Mouse (Mus musculus) testis, postnatal 14 days (tissue): ENCODE data around the gene Ssbp3.

Source experiments
- DNase-seq: peaks from one replicate; pipeline ENCODE4 v3.0.0; 2021; ENCODE audit warnings: low spot score

Gene Ssbp3

DNA sequence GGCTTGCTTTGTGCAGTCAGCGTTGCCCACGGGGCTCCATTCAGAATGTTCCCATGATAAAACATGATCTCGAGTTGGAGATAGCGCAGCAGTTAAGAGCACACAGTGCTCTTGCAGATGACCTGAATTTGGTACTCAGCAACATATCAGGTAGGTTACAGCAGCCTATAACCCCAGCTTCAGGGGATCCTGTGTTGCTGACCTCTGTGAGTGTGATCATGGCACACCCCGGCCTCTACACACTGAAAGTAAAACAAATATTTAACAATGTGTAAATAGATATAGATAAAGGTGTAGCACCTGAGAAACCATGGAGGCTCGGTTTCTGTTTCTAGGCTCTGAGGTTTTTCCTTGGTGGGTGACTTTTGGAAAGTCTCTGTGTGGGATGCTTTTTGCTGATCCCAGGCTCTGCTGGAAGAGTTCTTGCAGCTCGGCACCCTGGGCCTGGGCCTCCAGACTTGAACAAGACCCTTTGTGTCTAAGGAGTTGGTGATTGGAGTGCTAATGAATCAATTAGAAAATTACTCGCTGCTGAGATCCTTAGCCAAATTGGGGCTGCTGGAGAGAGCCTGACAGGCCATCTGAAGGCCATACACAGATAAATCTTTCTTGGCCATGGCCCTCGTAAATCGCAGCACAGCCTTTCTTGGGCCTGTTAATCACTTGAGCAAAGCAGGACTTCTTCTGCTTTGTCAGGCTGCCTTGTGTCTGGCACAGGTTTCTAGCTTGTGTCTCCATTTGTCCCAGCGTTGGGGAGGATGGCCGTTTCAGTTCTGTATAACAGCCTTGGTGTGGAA, 49.2 kb downstream of the Ssbp3 start:
- DNase-seq = no peak

DNA sequence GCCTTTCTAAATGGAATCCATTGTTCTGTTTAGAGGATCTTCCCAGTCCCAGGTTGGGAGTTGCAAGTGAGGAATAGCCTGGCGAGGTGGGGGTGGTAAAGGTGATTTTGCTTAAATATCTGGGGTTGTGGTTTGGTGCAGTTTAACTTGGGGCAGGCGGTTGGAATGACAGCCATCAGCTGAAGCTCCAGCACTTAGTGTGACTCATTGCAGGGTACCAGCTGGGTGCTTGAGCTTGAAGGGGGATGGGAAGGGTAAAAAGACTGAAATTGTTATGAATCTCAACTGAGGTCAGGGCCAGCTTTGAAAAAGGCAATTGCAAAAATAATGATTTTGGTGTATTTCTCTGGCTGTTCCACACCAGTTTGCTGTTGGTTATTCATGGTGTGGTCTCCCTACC, 50.0 kb downstream of the Ssbp3 start:
- DNase-seq = no peak

DNA sequence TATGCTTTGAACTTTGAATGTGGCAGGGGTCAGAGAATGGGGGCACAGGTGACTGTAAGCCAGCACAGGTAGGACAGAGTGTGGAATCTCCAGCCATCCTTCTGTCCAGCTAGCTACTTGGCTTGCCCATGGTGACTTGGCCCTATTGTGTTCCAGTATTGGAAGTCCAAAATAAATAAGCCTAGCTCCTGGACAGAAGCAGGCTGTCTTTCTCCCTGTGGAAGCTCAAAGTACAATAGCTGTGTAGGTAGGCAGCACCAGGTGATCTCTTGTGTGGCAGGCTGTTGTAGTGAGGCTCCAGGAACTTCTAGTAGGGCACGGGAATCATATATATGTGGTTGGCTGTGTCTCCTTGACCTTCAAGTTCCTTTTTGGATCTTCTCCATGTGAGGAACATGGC, 50.8 kb downstream of the Ssbp3 start:
- DNase-seq = no peak

DNA sequence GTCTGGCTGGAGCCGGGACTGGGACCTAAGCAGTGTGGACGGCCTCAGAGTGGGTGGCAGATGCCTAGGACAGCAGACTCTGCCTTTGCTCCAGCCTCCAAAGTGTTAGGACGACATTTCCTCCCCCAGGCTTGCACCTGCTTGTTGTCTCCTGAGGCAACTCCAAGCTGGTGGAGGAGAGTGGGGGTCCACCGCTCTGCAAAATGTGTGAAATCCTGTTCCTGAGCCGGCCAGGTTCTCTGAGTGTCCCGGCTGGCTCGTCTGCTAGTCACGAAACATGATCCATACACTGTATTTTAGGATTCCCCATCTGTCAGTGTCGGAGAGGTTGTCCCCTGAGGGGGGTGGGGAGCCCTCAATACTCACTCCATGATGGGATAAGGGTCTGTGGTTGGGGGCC, 53.9 kb downstream of the Ssbp3 start:
- DNase-seq = no peak

DNA sequence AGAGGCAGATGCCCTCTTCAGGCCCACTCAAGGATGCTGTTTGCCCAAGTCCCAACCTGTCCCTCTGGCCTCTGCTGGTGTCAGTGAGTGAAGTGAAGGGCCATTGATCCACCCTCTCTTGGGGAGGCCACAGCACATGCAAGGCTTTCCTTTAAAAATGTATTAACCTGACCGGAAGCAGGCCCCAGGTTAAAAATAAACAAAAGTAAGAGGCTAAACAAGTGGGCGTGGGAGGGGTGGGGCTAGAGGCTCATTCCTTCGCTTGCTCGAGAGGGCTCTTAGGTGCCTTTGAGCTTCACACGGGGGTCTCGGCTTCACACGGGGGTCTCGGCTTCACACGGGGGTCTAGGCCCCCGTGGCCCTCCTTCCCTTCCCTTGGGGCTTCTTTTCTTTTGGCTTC, 54.5 kb downstream of the Ssbp3 start:
- DNase-seq = no peak

DNA sequence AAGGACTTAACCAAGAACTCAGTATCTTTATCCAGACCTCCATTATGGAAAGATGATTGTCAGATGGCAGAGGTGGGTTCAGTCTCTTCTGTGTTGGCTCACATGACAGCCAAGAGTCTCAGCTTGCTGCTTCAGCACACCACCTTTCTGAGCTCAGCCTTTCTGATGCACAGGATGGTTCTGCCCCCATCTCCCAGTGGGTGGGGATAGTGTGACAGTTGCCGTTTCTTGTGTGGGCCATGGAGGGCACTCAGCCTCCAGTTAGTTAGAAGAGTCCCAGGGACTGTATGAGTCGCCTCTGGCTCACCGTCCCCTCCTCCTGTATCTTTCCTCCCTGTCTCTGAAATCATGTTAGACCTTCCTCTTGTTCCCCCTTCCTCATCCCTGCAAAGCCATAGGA, 55.9 kb downstream of the Ssbp3 start:
- DNase-seq = no peak

DNA sequence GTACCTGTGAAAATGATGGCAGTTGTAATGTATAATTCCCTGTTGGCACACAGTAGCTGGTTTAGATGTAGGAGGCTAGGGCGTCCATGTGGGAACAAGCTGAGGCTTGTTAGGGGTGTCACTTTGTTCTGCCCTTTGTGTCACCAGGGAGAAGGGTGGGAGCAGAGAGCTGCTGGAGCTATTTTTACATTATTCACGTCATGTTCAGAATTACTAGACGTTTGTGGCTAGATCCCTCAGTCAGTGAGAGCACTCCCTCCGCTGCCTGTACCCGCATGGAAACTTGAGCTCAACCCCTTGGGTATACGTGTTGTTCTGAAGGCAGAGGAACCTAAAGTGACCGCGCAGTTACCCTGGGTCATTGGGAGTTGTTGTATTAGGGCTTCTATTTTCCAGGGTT, 58.4 kb downstream of the Ssbp3 start:
- DNase-seq = no peak

DNA sequence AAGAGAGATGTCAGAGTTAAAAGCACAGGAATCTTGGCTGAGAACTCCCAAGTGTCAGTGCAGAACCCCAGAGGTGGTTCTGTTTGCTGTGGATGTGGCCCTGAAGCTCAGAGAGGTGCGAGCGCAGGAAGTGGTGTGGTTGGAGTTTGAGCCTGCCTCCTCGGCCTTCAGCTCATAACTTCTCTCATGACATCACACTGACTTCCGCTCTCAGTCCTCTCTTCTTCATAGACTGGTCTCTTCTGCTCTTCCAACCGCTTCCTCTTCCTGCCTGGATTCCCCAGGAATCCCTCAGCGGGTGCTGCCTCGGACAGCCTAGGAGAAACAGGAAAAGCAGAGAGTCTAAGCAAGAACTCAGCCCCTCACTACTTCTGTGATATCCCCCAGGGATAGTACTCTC, 60.3 kb downstream of the Ssbp3 start:
- DNase-seq = no peak

DNA sequence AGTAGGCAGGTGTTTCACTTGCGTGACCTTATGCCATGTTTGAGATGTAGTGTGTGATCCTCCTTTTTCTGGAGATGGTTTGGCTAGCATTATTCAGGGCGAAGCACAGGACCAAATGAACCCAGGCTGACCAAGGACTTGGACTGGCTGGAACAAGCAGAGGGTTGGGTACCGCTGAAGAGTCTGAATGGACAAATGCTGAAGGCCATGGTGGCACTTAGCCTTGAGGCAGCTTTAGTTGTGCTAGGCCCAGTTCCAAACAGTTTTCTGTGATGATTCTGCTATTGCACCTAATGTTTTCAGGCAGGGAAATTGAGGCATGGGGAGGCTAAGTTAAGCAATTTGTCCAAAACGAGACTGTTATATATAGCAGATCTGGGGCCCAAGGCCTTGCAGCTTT, 61.6 kb downstream of the Ssbp3 start:
- DNase-seq = no peak

DNA sequence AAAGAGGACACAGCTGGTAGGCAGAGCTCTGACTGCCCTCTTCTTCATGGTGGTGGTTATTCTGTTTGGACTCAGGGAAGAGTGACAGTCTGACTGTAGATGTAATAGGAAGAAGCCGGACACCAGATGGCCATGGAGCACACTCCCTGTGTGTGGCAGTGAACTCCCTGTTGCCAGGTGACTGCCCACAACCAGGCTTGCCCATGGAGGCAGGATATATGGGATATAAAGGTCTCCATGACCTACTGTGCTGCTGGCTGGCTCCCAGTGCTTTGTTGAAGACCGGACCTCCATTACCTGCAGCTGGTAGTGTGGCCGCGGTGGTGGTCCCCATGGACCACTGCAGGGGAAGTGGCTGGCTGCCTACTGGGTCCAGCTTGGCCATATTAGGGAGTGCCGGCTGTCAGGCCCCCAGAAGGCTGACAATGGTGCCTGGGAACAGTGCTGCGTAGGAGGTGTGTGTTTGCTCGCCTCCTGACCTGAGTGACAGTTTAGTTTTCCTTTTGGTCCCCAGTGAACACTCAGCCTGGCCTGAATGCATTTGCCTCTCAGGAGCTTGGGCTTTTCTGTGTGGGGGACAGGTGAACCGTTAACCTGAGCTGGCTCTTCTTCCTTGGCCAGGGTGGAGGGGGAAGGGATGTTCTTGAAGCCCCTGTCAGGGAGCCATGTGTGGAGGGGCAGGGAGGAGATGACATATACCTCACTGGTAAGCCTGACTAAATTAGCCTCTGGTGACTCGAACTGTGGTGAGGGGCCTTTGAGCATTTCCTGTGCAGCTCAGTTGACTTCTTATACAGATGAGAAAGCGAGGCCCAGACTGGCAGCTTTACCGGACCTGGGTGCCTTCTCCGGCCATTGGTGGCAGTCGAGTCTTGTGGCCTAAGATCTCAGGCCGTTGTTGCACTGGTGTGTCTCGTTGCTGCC, 62.2 kb downstream of the Ssbp3 start:
- DNase-seq = no peak

DNA sequence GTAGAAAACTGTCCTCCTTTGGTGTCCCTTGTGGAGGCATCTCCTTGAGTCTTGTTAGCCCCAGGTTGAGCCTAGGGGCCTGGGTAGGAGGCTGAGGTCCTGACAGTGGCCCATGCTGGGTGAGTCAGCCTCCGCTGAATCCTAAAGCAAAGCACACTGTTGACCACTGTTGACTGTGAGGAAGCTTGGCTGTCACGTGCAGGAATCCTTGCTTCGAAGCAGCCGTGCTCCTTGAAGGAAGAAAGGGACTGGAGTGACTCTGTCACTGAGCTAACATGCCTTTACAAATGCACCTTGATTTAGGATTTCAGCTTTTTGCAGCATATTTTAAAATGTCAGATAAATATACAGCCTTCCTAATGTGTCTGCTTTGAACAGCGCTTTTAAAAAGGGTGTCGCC, 64.8 kb downstream of the Ssbp3 start:
- DNase-seq = no peak

DNA sequence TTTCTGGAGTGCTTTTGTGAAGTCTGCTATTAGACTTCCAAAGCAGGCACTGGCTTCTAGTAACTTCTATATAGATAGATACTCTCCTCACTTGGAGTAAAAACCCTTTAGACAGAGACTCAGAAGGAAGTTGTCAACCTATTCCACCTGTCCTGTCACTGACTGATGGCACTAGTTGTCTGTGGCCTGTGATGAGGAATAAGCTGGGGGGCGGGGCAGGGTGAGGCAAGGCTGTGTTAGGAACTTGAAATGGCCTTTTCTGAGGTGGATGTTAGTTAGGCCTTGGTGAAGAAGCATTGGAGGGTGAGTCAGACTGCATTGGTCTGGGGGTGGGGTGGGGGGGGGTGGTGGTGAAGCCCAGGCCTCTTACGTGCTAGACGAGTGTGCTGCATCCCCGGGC, 65.4 kb downstream of the Ssbp3 start:
- no peak for DNase-seq

DNA sequence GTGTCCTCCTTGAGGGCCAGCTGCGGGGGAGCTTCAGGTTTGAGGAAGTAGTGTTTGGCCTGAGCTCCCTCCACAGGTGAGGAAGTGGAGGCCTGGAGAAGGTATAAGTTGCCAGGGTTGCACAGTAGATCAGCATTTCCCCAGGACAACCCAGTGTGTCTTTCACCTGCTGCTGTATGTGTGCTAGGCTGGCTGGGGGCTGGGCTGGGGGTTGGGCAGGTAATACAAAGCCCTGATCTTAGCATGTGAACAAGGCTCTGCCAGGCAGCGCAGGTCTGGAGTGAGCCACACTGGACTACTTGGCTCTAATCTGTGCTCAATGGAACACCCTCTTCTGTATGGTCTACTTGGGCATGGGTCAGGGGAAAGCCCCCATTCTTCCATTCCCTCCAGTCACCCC, 66.1 kb downstream of the Ssbp3 start:
- no peak for DNase-seq

DNA sequence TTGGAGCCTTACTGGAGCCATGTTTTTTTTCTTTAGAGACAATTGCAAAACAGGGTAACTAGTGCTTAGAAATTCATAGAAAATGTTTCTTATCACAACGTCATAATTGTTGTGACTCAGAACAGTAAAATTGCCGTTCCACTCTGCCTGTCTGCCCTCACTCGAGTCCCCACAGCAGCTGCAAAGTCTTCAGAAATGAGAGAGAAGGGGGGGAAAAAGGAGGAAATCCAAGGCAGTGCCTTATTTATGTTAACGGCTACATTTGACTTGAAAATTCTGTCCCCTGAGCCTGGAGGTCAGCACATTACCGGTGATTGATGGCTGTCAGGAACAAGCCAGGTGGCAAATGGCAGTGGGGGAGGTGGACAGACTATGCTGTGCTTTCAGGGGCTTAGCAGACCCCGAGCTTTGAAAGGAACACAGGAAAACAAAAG, 66.7 kb downstream of the Ssbp3 start:
- no peak for DNase-seq

DNA sequence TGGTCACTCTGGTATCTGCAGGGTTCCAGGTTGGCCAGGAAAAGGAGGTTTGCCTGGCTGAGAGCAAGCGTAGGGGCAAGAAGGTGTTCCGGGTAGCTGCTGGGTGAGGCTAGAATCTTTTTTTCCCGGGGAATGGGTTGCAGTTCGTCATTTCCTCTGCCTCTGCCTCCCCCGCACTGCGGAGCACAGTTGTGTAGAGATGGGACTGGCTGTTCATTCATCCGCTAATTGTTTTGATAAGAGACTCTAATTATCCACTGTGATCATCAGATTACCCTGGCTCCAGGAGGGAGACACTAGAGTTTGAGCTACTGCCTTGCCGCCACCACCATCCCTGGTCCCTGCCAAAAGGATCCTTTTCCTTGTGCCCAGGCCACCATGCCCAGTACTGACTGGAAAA, 67.9 kb downstream of the Ssbp3 start:
- DNase-seq = no peak

DNA sequence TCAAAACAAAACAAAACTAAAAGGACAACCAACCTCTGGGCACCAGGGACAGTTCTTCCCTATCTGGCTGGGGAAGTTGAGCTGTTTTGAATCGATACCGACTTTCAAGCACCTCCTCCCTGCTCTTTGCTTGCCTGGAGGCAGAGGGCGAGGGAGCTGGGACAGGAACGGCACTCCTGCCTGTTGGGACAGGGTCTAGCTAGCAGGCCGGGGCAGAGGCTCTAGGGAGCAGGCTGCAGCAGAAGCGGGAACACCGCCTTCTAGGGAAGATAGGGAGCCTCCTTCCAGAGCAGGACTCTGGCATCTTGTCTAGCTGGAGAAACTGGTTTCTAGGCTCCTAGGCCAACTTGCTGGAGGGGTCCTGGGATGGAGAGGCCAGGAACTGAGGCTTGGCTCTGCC, 70.2 kb downstream of the Ssbp3 start:
- DNase-seq = peak; percentile 48

DNA sequence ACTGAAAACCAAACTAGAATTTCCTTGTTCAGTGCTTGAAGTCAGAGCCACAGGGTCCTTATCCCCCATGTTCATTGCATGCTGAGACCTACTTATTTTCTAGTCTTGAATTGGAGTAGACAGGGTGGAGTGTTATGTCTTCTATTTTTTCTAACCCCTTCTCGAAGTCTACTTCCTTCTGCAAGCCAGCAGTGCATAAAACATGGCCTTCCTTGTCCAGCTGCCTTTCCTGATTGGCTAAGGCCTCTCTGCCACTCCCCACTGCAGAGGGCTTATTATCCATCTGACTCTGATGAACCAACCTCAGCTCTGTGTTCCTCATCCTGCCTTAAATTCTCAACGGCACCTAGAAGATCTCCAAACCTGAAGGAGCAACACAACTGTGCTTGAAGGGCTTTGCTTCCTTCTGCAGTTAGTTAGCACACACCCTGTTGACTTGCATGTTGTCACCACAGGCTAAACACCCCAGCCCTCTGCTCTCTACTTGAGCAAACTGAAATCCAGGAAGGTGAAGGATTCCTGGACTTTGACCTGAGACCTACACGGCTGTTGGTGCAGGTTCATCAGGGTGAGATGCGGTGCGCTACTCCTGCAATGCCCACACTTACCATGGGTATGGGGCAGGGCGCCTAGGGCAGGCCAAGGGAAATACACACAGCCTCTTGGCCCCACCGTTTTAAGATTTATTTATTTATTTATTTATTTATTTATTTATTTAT, 71.0 kb downstream of the Ssbp3 start:
- no peak for DNase-seq

DNA sequence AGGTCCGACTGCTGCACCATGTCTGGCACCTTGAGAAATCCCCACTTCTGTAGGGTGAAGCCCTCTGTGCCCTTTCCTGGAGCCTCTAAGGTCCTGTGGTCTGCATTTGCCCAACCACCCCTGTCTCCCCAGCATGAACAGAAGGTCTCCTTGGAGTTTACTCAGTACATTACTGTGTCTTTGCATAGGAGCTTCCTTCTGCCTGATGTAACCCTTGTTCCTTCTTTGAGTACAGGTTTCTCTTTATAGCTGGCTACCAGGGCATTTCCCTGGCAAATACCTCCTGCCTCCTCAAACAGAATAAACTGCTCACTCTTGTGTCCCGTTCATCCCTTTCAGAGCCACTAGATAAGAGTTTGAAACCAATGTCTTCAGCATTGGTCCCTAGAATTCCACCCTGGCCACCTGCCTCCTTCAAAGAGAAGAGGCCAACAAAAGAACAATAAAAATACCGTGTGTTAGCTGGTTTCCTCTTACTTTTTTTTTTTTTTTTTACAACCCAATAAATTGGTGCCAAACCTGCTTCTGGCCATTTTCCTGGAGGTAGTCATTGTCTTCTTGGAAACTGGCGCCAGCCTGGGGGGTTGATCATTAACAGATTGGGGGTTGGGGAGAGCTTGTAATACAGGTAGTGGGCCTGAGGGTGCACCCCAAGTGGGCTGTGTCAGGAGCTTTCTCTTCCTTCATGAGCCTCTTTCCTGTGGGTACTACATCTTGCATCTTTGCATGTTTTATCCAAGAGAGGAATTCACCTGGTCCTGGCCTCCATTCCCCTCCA, 72.0 kb downstream of the Ssbp3 start:
- no peak for DNase-seq

DNA sequence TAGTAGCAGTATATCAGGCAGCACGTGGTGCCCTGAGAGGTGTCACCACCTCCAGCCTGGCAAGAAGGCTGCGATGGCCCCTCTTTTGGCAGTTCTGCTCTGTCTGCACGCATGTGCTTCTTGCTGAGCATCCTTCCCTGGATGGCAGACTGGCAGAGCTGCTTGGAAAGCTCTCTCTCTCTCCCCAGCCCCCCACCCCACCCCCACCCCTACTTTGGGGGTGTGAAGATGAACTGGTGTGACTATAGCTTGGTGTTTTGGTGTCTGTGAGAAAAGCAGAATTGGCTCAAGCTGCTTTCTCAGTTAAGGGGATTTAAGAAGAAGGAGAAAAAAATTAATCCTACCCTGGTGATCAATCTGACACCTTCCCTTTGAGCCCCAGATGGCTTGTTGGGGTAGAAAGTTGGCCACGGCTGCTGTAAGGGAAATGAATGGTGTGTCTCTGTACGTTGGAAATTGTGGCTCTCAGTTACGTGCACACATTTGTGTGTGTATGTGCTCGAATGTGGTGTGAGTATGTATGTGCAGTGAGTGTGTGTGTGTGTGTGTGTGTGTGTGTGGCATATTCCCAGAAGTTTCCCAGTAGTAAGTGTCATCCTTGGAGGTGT, 73.5 kb downstream of the Ssbp3 start:
- DNase-seq = no peak

DNA sequence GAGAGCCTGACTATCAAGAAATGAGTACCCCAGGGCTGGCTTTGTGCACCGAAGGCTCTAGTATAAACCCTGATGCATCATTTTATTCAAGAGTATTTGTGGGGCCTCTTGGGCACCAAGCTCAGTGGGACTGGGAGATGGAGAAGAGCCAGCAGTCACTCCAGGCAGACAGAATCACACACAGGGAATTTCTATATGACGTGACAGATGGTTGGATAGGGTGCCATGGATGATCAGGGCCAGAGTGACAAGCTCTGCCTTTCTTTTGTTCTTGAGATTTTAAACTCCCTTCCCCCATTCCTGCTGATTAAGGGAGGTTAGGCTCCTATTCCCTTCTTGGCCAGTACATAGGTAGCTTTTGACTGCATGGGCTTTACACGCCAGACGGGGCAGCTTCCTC, 74.8 kb downstream of the Ssbp3 start:
- DNase-seq = no peak
